Mouse (Mus musculus) forelimb bud, embryonic 11.5 days (tissue): ENCODE data around the gene Gm2030.
"Not testable (repeated sequence)": the region's sequence is repeated elsewhere in the genome, so short reads cannot be mapped to it uniquely, and the experiment has no call there.

Experiments used
- DNase-seq: peaks from one replicate; pipeline ENCODE4 v3.0.0-alpha.2; 2012; ENCODE audit warnings: low read depth, low spot score

The Gm2030 gene

DNA sequence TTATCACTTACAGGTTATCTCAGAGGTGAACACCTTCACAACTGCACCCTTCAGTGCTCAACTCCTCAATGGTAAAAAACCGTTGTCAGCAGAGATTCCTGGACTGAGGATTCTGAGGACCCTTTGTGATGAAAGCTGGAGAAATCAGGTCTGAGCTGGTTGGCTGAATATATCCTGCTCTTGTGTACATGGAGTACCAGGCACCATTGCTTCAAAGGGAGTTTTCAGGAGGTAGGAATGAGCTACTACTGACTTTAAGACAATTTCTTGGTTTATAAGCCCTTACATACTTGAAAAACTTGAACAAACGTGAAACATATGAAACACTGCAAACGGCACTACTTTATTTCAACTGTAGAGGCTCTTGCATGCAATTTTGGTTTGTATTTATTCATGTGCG, at the start of gene Gm2030:
Gm2030 (minus strand) TSS at position 101 of the 400 bp plus-strand sequence.
- DNase-seq = not testable (repeated sequence)
